Mouse (Mus musculus): ENCODE results near the gene Abcg2.

GRCm38 (mm10) chr6:58711909-58712308, 127.6 kb downstream of the Abcg2 start:
- TF ChIP-seq CTCF (IDR thresholded peaks at IDR 0.05; ENCODE audit: low read depth, low read length) (no peak), POLR2A (IDR thresholded peaks at IDR 0.05; ENCODE audit: borderline replicate concordance, low read depth, low read length) (no peak)

Measured in bone marrow macrophage, adult 2 months (primary cell).